Mouse (Mus musculus): ENCODE data around the gene Dcaf8. TPM values are rescaled to one million over a fixed set of nuclear protein-coding genes. Genes with fewer than 3 reads are reported as not detected.
A peak's percentile ranks its signal among the peaks of the same experiment; 100 is the strongest.

Gene Dcaf8
- polyA plus RNA-seq, 1 experiment from 2014 or later = 102 TPM

- Histone ChIP-seq H3K4me1 (ENCODE audit: control insufficient read depth, insufficient read depth, low read length) (peaks cover 23% of the 10 kb centered on the region), H3K9me3 (ENCODE audit: control insufficient read depth, low read length) (no peaks in the 10 kb centered on the region), H3K27ac (ENCODE audit: low read length) (no peak overlapping the region), H3K27me3 (replicated peaks; ENCODE audit: control insufficient read depth, insufficient read depth, low read length) (no peaks in the 10 kb centered on the region), H3K4me3 (ENCODE audit: low read length) (no peak overlapping the region), H3K4me2 (ENCODE audit: low read depth, low read length) (no peak overlapping the region), H3K36me3 (ENCODE audit: control insufficient read depth, insufficient read depth, low read length) (peaks cover 15% of the 10 kb centered on the region), H3K9ac (ENCODE audit: low read depth, low read length) (no peak overlapping the region)
- no peak for ATAC-seq
- WGBS = 71% methylated on average over 5 of the region's 5 CpGs
These were observed 50.0 kb downstream of the Dcaf8 start for GRCm38 (mm10) chr1:172197851-172198250.

GRCm38 (mm10) chr1:172198316-172198715 is 50.4 kb downstream of the Dcaf8 start:
- 82% methylated on average over 8 of the region's 8 CpGs for WGBS

GRCm38 (mm10) chr1:172198996-172199395 is 51.1 kb downstream of the Dcaf8 start:
- 92% methylated on average over 4 of the region's 4 CpGs for WGBS
- no peaks in the 10 kb centered on the region for H3K9me3 ChIP-seq (ENCODE audit: control insufficient read depth, low read length)
- H3K27ac ChIP-seq (ENCODE audit: low read length) = no peak overlapping the region
- H3K9ac ChIP-seq (ENCODE audit: low read depth, low read length) = no peak overlapping the region
- ATAC-seq = no peak
- H3K4me1 ChIP-seq (ENCODE audit: control insufficient read depth, insufficient read depth, low read length) = peaks cover 34% of the 10 kb centered on the region
- no peak overlapping the region for H3K4me2 ChIP-seq (ENCODE audit: low read depth, low read length)
- H3K36me3 ChIP-seq (ENCODE audit: control insufficient read depth, insufficient read depth, low read length) = peaks cover 15% of the 10 kb centered on the region
- H3K27me3 ChIP-seq (replicated peaks; ENCODE audit: control insufficient read depth, insufficient read depth, low read length) = no peaks in the 10 kb centered on the region
- no peak overlapping the region for H3K4me3 ChIP-seq (ENCODE audit: low read length)

More at GRCm38 (mm10) chr1:172198316-172198715, 50.4 kb downstream of the Dcaf8 start:
- Histone ChIP-seq H3K4me2 (ENCODE audit: low read depth, low read length) (no peak overlapping the region), H3K4me3 (ENCODE audit: low read length) (no peak overlapping the region), H3K27me3 (replicated peaks; ENCODE audit: control insufficient read depth, insufficient read depth, low read length) (no peaks in the 10 kb centered on the region), H3K9ac (ENCODE audit: low read depth, low read length) (no peak overlapping the region), H3K27ac (ENCODE audit: low read length) (no peak overlapping the region), H3K9me3 (ENCODE audit: control insufficient read depth, low read length) (no peaks in the 10 kb centered on the region), H3K4me1 (ENCODE audit: control insufficient read depth, insufficient read depth, low read length) (peaks cover 28% of the 10 kb centered on the region), H3K36me3 (ENCODE audit: control insufficient read depth, insufficient read depth, low read length) (peaks cover 15% of the 10 kb centered on the region)
- no peak for ATAC-seq

GRCm38 (mm10) chr1:172200161-172200560 is 52.3 kb downstream of the Dcaf8 start:
- no peaks in the 10 kb centered on the region for H3K27me3 ChIP-seq (replicated peaks; ENCODE audit: control insufficient read depth, insufficient read depth, low read length)
- no peak overlapping the region for H3K27ac ChIP-seq (ENCODE audit: low read length)
- H3K4me1 ChIP-seq (ENCODE audit: control insufficient read depth, insufficient read depth, low read length) = peaks cover 38% of the 10 kb centered on the region
- peak; percentile 58 for ATAC-seq
- no peak overlapping the region for H3K4me3 ChIP-seq (ENCODE audit: low read length)
- H3K4me2 ChIP-seq (ENCODE audit: low read depth, low read length) = no peak overlapping the region
- 71% methylated on average over 5 of the region's 5 CpGs for WGBS
- peaks cover 15% of the 10 kb centered on the region for H3K36me3 ChIP-seq (ENCODE audit: control insufficient read depth, insufficient read depth, low read length)
- H3K9ac ChIP-seq (ENCODE audit: low read depth, low read length) = no peak overlapping the region
- no peaks in the 10 kb centered on the region for H3K9me3 ChIP-seq (ENCODE audit: control insufficient read depth, low read length)

GRCm38 (mm10) chr1:172200871-172201447 is 53.1 kb downstream of the Dcaf8 start:
- H3K36me3 ChIP-seq (ENCODE audit: control insufficient read depth, insufficient read depth, low read length) = peaks cover 12% of the 10 kb centered on the region
- H3K9me3 ChIP-seq (ENCODE audit: control insufficient read depth, low read length) = no peaks in the 10 kb centered on the region
- no peak overlapping the region for H3K27ac ChIP-seq (ENCODE audit: low read length)
- H3K9ac ChIP-seq (ENCODE audit: low read depth, low read length) = no peak overlapping the region
- H3K27me3 ChIP-seq (replicated peaks; ENCODE audit: control insufficient read depth, insufficient read depth, low read length) = no peaks in the 10 kb centered on the region
- 44% methylated on average over 7 of the region's 7 CpGs for WGBS
- peaks cover 46% of the 10 kb centered on the region for H3K4me1 ChIP-seq (ENCODE audit: control insufficient read depth, insufficient read depth, low read length)
- 0 out of 2 replicates have a peak, but pooled peaks have one; percentile 16 for ATAC-seq
- no peak overlapping the region for H3K4me2 ChIP-seq (ENCODE audit: low read depth, low read length)
- H3K4me3 ChIP-seq (ENCODE audit: low read length) = no peak overlapping the region

- no peak for ATAC-seq
- Histone ChIP-seq H3K4me2 (ENCODE audit: low read depth, low read length) (no peak overlapping the region), H3K9me3 (ENCODE audit: control insufficient read depth, low read length) (no peaks in the 10 kb centered on the region), H3K4me3 (ENCODE audit: low read length) (no peak overlapping the region), H3K4me1 (ENCODE audit: control insufficient read depth, insufficient read depth, low read length) (peaks cover 53% of the 10 kb centered on the region), H3K9ac (ENCODE audit: low read depth, low read length) (peak overlapping the region; percentile 34; the same call in 1 of the 2 replicates), H3K36me3 (ENCODE audit: control insufficient read depth, insufficient read depth, low read length) (peaks cover 7% of the 10 kb centered on the region; the same call in 1 of the 2 replicates), H3K27ac (ENCODE audit: low read length) (peak overlapping the region; percentile 34; the same call in 1 of the 2 replicates), H3K27me3 (replicated peaks; ENCODE audit: control insufficient read depth, insufficient read depth, low read length) (no peaks in the 10 kb centered on the region)
- whole genome bisulfite sequencing = 23% methylated on average over 14 of the region's 14 CpGs
These were observed 54.3 kb downstream of the Dcaf8 start for GRCm38 (mm10) chr1:172201967-172202880.

- no peaks in the 10 kb centered on the region for H3K9me3 ChIP-seq (ENCODE audit: control insufficient read depth, low read length)
- no peak for ATAC-seq
These were observed 55.1 kb downstream of the Dcaf8 start for GRCm38 (mm10) chr1:172202894-172203522.

GRCm38 (mm10) chr1:172203566-172203965 is 55.7 kb downstream of the Dcaf8 start:
- no peak for ATAC-seq
- no peaks in the 10 kb centered on the region for H3K9me3 ChIP-seq (ENCODE audit: control insufficient read depth, low read length)
- peaks cover 53% of the 10 kb centered on the region for H3K4me1 ChIP-seq (ENCODE audit: control insufficient read depth, insufficient read depth, low read length)
- H3K27ac ChIP-seq (ENCODE audit: low read length) = peak overlapping the region; percentile 72
- no peak overlapping the region for H3K4me3 ChIP-seq (ENCODE audit: low read length)
- H3K27me3 ChIP-seq (replicated peaks; ENCODE audit: control insufficient read depth, insufficient read depth, low read length) = no peaks in the 10 kb centered on the region
- no peak overlapping the region for H3K4me2 ChIP-seq (ENCODE audit: low read depth, low read length)
- WGBS = 16% methylated on average over 4 of the region's 4 CpGs
- 0 out of 2 replicates have a peak, but pooled peaks cover 2% of the 10 kb centered on the region for H3K36me3 ChIP-seq (ENCODE audit: control insufficient read depth, insufficient read depth, low read length)
- peak overlapping the region; percentile 31 for H3K9ac ChIP-seq (ENCODE audit: low read depth, low read length)

More at GRCm38 (mm10) chr1:172202894-172203522, 55.1 kb downstream of the Dcaf8 start:
- Histone ChIP-seq H3K36me3 (ENCODE audit: control insufficient read depth, insufficient read depth, low read length) (peaks cover 6% of the 10 kb centered on the region; the same call in 1 of the 2 replicates), H3K4me2 (ENCODE audit: low read depth, low read length) (no peak overlapping the region; the same call in 1 of the 2 replicates), H3K27me3 (replicated peaks; ENCODE audit: control insufficient read depth, insufficient read depth, low read length) (no peaks in the 10 kb centered on the region), H3K4me1 (ENCODE audit: control insufficient read depth, insufficient read depth, low read length) (peaks cover 53% of the 10 kb centered on the region), H3K27ac (ENCODE audit: low read length) (peak overlapping the region; percentile 72), H3K4me3 (ENCODE audit: low read length) (no peak overlapping the region), H3K9ac (ENCODE audit: low read depth, low read length) (0 out of 2 replicates have a peak overlapping the region, but pooled peaks have one; percentile 34)
- 30% methylated on average over 2 of the region's 2 CpGs for WGBS

Data from intestine, embryonic 16.5 days (tissue).